Mouse (Mus musculus) layer of hippocampus, adult 18-20 months (tissue): ENCODE measurements at regions not wholly inside any gene's neighbourhood (a gene's known extent, or its start where the extent isn't known, plus 50 kb on each side); places are given as distances from the start of the nearest gene placed in this dataset.

Experiments
- DNase-seq, 2 experiments: peaks; one replicate each; pipeline ENCODE4 v3.0.0; 2022; ENCODE audit warnings: low spot score in 2 of 2

GRCm38 (mm10) chr1:75888499-75889208 is 342.6 kb downstream of the Slc4a3 start:
- no peak for DNase-seq

- no peak for DNase-seq
Measured at GRCm38 (mm10) chr1:75889847-75890591, 344.0 kb downstream of the Slc4a3 start.

- no peak for DNase-seq
Measured at GRCm38 (mm10) chr1:75890636-75891276, 344.7 kb downstream of the Slc4a3 start.

- no peak for DNase-seq
Measured at GRCm38 (mm10) chr1:75895550-75895949, 349.5 kb downstream of the Slc4a3 start.

GRCm38 (mm10) chr1:75901146-75901545 is 355.1 kb downstream of the Slc4a3 start:
- no peak for DNase-seq

- DNase-seq = no peak
Measured at GRCm38 (mm10) chr1:75905699-75906470, 359.8 kb downstream of the Slc4a3 start.

- no peak for DNase-seq
Measured at GRCm38 (mm10) chr1:75915311-75915710, 369.2 kb downstream of the Slc4a3 start.

- DNase-seq = no peak
Measured at GRCm38 (mm10) chr1:75916181-75916580, 370.1 kb downstream of the Slc4a3 start.

GRCm38 (mm10) chr1:75919134-75919533 is 373.1 kb downstream of the Slc4a3 start:
- DNase-seq = no peak

GRCm38 (mm10) chr1:75925046-75925445 is 379.0 kb downstream of the Slc4a3 start:
- no peak for DNase-seq

GRCm38 (mm10) chr1:75925802-75926201 is 379.7 kb downstream of the Slc4a3 start:
- DNase-seq = peak; percentile 92 to 98

- no peak for DNase-seq
Measured at GRCm38 (mm10) chr1:75931852-75932251, 385.8 kb downstream of the Slc4a3 start.

- DNase-seq = no peak
Measured at GRCm38 (mm10) chr1:75933831-75934230, 387.8 kb downstream of the Slc4a3 start.

- DNase-seq = no peak
Measured at GRCm38 (mm10) chr1:75934761-75935160, 388.7 kb downstream of the Slc4a3 start.

- DNase-seq = peak in 1 of 2 experiments; percentile 21
Measured at GRCm38 (mm10) chr1:75935866-75936265, 389.8 kb downstream of the Slc4a3 start.

- DNase-seq = peak; percentile 4 to 39
Measured at GRCm38 (mm10) chr1:75936596-75936995, 390.5 kb downstream of the Slc4a3 start.

- no peak for DNase-seq
Measured at GRCm38 (mm10) chr1:75937331-75937730, 391.3 kb downstream of the Slc4a3 start.

- DNase-seq = no peak
Measured at GRCm38 (mm10) chr1:75946290-75946839, 400.3 kb downstream of the Slc4a3 start.

- peak; percentile 26 to 68 for DNase-seq
Measured at GRCm38 (mm10) chr1:75978203-75978986, 432.3 kb downstream of the Slc4a3 start.

GRCm38 (mm10) chr1:75983057-75983456 is 437.0 kb downstream of the Slc4a3 start:
- no peak for DNase-seq
